Mouse (Mus musculus) CH12.LX (cell line): ENCODE data around the gene Ldlrad3.

ENCODE experiments used
- BHLHE40 ChIP-seq: IDR thresholded peaks from 2 replicates; pipeline ENCODE4 v1.6.1; 2011; ENCODE audit warnings: mild to moderate bottlenecking, low read depth, low read length, improper control_type of control experiment
- CHD1 ChIP-seq: IDR thresholded peaks from 2 replicates; pipeline ENCODE4 v1.6.1; 2012; ENCODE audit warnings: low read depth, low read length, improper control_type of control experiment, inconsistent platforms
- CTCF ChIP-seq, 2 experiments: IDR thresholded peaks in 1 of 2; conservative IDR thresholded peaks in 1 of 2; 2 replicates each; pipeline ENCODE4 v1.5.1; 2011 to 2012; ENCODE audit warnings: low read depth in 2 of 2, low read length in 2 of 2, improper control_type of control experiment in 1 of 2, inconsistent platforms in 1 of 2, mild to moderate bottlenecking in 1 of 2, moderate library complexity in 1 of 2
- EP300 ChIP-seq: IDR thresholded peaks from 2 replicates; pipeline ENCODE4 v1.6.1; 2011; ENCODE audit warnings: low read length, improper control_type of control experiment
- HCFC1 ChIP-seq: IDR thresholded peaks from 2 replicates; pipeline ENCODE4 v1.6.1; 2012; ENCODE audit warnings: low read depth, mild to moderate bottlenecking, inconsistent platforms, low read length, improper control_type of control experiment
- MYC ChIP-seq: IDR thresholded peaks from 2 replicates; pipeline ENCODE4 v1.6.1; 2011; ENCODE audit warnings: low read depth, mild to moderate bottlenecking, improper control_type of control experiment, low read length
- POLR2A ChIP-seq: IDR thresholded peaks from 2 replicates; pipeline ENCODE4 v1.6.1; 2011; ENCODE audit warnings: low read depth, mild to moderate bottlenecking, improper control_type of control experiment, low read length
- POLR2AphosphoS2 ChIP-seq: IDR thresholded peaks from 2 replicates; pipeline ENCODE4 v1.6.1; 2011; ENCODE audit warnings: low read depth, low read length, improper control_type of control experiment
- RCOR1 ChIP-seq: conservative IDR thresholded peaks from 2 replicates; pipeline ENCODE4 v1.6.1; 2012; ENCODE audit warnings: low read depth, mild to moderate bottlenecking, inconsistent platforms, low read length, improper control_type of control experiment
- USF2 ChIP-seq: conservative IDR thresholded peaks from 2 replicates; pipeline ENCODE4 v1.6.1; 2011; ENCODE audit warnings: low read depth, low read length, improper control_type of control experiment

- no peak for TF ChIP-seq POLR2AphosphoS2
- no peak for TF ChIP-seq POLR2A
- no peak for TF ChIP-seq RCOR1
- no peak for TF ChIP-seq EP300
- TF ChIP-seq USF2 = no peak
- no peak for TF ChIP-seq CTCF (conservative IDR thresholded peaks at IDR 0.05 in 1 of 2, IDR thresholded peaks at IDR 0.05 in 1 of 2; ENCODE audit: low read depth in 2 of 2, low read length in 2 of 2)
- TF ChIP-seq HCFC1 = no peak
- TF ChIP-seq BHLHE40 = no peak
- TF ChIP-seq MYC = no peak
- no peak for TF ChIP-seq CHD1
These were observed 61.1 kb downstream of the Ldlrad3 start for GRCm38 (mm10) chr2:102125042-102125441.
